Mouse (Mus musculus): ENCODE data around the gene Lefty1.
"Not testable (repeated sequence)": the region's sequence is repeated elsewhere in the genome, so short reads cannot be mapped to it uniquely, and the experiment has no call there.

The Lefty1 gene

DNA sequence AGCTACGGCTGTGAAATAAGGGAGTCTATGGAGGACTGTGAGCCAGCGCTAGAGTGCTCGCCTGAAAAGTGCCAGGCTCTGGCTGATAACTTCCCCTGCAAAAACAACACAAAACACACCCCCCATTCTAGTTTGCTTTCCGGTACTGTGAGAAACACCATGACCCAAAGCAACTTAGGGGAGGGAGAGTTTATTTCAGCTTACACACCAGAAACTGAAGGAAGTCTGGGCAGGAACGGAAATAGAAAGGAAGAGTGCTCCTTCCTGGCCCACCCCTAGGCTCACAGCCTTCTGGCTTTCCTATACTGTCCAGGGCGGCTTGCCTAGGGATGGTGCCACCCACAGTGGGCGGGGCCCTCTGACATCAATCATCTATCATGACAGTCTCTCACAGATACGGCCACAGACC lies 22.2 kb downstream of the Lefty1 start:
- DNase-seq, result no peak

- no peak for DNase-seq
Observed at GRCm38 (mm10) chr1:180957989-180958388, 23.2 kb downstream of the Lefty1 start.

GRCm38 (mm10) chr1:180958797-180959196 lies 24.0 kb downstream of the Lefty1 start:
- no peak for DNase-seq

- DNase-seq, result no peak
Observed at GRCm38 (mm10) chr1:180965786-180966185, 31.0 kb downstream of the Lefty1 start.

- no peak for DNase-seq
Observed at GRCm38 (mm10) chr1:180966542-180966941, 31.7 kb downstream of the Lefty1 start.

DNA sequence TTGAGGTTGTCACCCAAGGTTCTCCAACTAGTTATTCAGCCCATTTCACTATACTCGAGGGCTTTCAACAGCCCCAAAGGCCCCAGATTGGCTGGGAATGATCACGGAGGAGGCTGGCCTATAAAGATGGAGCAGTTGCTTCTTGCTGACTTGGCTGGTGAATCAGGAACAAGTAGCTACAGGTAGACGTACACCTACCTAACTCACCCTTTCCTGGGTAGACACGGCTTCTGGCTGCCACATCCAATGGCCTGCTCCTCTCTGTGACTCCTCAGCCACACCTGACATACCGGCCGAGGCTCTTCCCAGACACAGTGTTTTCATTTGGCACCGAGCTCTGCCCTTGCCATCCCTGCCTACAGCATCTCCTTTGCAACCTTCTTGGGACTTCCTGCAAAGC lies 32.4 kb downstream of the Lefty1 start:
- no peak for DNase-seq

DNA sequence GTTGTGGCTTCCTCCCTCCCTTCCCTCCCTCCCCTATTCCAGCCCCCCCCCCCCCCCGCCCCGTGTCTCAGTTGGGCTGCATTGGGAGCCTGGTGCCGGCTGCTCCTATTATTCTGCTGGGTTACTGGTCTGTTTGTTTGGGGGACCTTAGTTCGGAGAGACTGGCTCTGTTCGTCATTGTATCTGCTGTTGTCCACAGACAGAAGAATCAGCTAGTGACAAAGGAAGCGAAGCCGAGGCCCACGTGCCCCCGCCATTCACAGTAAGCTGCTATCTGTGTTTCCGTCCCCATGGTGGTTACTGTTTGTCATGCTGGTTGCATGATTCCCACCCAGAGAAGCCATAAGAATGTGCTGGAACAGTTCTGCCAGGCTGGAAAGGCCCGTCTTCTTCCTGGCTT lies 38.1 kb downstream of the Lefty1 start:
- DNase-seq, result peak; percentile 42

GRCm38 (mm10) chr1:180974126-180974746 lies 39.4 kb downstream of the Lefty1 start:
- no peak for DNase-seq

- no peak for DNase-seq
Observed at GRCm38 (mm10) chr1:180976110-180976679, 41.4 kb downstream of the Lefty1 start.

GRCm38 (mm10) chr1:180979484-180980251 lies 44.8 kb downstream of the Lefty1 start:
- DNase-seq, result no peak

DNA sequence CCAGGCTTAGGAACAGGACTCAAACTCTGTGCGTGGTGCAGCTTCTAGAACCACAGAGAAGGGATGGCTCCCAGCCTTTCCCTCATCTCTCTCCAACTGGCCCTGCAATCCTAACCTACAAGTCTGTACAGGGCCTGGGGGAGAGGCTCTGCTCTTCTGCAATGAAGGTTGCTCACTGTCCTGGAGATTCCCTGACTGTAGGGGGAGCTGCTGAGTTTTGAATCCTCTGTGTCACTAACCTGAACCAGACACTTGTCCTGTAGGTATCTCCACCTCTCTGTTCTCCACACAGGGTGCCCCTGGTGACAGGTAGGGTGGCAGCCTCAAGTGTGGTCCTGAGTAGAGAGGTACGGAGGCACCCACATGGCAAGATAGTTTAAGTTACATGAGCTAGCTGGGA lies 45.6 kb downstream of the Lefty1 start:
- no peak for DNase-seq

DNA sequence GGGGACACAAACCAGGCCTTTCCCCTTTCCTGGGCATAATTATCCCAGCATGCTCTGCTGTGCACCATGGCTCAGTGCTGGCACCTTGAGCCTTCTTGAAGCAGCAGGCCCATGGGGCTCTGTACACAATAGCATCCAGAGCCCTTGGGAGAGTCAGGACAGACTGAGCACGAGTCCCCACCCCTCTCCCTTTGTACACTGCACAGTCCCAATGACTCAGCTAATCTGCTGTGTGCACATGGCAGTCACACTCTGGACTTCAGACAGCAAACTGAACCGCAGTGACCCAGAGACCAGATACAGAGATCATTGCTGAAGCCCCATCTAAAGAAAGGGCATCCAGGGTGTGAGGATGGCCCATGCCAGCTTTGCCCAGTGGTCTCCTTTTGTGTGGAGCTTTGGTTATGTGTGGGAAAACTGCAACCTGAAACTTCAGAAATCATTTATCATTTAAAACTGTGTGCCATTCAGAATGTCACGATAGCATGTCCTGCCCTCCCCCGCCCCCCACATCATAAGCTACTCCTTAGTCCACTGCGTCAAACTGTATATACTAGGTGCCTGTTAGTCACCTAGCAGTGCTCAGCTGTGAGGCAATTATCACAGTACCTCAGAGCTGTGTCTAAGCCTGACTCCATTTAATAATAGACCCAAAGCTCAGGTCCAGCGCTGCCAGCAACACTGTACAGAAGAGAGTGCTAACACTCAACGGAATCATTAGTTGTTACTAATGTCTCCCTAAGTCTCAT lies 46.6 kb downstream of the Lefty1 start:
- DNase-seq, result not testable (repeated sequence)

GRCm38 (mm10) chr1:180986701-180987100 lies 51.9 kb downstream of the Lefty1 start:
- DNase-seq, result no peak

DNA sequence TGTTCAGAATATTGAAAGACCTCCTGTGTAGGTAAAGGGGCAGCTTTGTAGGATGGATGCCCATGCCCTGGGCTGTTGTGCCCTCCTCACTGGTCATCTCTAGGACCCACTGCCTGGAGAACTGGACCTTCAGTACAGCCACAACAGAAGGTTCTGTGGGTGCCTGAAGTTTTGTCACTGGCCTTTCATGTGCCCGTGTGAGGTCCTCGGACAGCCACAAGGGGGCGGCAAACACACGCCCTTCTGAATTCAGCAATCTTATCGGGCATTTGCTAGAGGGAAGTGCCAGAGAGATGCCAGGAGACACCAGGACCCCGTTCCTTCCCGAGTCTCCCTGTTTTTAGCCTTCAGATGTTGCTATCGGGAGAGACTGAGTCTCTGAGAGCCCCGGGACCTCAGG lies 52.9 kb downstream of the Lefty1 start:
- peak; percentile 70 for DNase-seq

Data from right cerebral cortex, adult 18-20 months (tissue).